Mouse (Mus musculus): ENCODE data around the gene Slc44a3. TPM values are rescaled to one million over a fixed set of nuclear protein-coding genes. Genes with fewer than 3 reads are reported as not detected.

The Slc44a3 gene
- 1.0 and 1.2 TPM in 2 replicates for polyA plus RNA-seq (2015; fragmentation: Nextera tagmentation; extraction: Ambion mirVana)

- H3K9ac ChIP-seq, result peak within 1 kb of the TSS; percentile 23; the same call in 1 of the 2 replicates
- peak; percentile 51; the same call in 1 of the 2 replicates for ATAC-seq (ENCODE audit: low FRiP score, low read depth)
Measured at GRCm38 (mm10) chr3:121532176-121532575, at the start of gene Slc44a3. Gene Slc44a3, minus strand, starts transcription at chr3:121532404.

DNA sequence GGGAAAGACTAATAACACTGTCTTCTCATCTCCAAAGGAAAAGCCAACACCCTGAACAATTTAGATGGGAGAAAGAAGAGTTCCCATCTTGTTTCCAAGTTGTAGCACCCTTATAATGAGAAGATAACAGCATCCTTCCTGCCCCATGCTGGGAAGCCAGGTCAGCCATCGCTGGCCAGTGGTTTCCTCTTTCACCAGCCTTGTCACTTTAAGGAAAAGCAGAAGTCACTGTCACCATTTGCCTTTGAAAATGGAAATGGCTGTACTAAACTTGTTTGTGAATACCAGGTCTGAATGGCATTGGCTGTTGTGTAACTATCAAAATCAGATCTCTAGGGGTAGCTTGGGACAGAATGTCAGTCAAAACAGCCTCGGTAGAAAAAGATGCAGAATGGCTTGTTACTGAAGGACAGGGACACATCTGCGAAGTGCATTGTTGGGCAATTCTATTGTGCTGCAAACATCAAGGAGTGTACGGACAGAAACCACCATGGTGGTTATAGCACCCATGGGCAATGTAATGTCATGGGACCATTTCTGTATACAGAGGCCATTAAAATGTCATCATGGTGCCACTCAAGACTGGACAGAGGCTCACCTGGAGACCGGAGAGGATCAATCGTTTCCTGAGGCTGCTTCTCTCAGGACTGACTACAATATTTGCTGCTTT, 47.8 kb upstream of the Slc44a3 start:
- WGBS, result 84% methylated on average over 6 of the region's 6 CpGs
- H3K4me2 ChIP-seq, result no peak overlapping the region

More at GRCm38 (mm10) chr3:121532176-121532575, at the start of gene Slc44a3:
- no peak within 1 kb of the TSS for H3K27ac ChIP-seq (replicated peaks)
- peaks cover 8% of the 10 kb centered on the region for H3K4me1 ChIP-seq (replicated peaks)
- peak within 1 kb of the TSS; percentile 31 for H3K4me3 ChIP-seq
- 3% methylated on average over 24 of the region's 24 CpGs for WGBS
- 0 out of 2 replicates have a peak, but pooled peaks cover 3% of the 10 kb centered on the region for H3K27me3 ChIP-seq
- H3K9me3 ChIP-seq, result no peaks in the 10 kb centered on the region
- H3K4me2 ChIP-seq, result peak within 1 kb of the TSS; percentile 57
- no peaks in the 10 kb centered on the region for H3K36me3 ChIP-seq

DNA sequence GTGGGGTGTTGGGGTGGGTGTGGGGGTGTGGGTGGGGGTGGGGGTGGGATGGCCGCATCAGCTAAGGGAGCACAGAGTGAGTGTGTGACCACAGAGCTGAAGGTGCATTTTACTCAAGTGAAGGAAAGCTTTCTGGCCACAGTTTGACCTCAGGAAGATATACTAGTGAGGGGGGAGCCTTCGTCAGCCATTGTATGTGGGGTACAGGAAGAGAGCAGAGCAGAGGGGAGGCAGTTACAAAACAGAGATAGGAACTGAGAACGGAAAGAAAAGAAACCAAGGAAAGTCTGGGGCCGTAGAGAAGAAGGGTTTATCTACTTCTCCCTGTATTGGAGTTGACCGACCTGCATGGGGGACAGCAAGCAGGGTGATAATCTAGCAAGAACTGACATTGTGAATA, 47.2 kb upstream of the Slc44a3 start:
- Histone ChIP-seq H3K27ac (replicated peaks) (no peak overlapping the region), H3K4me1 (replicated peaks) (no peaks in the 10 kb centered on the region), H3K36me3 (no peaks in the 10 kb centered on the region), H3K27me3 (no peaks in the 10 kb centered on the region), H3K9ac (no peak overlapping the region), H3K4me2 (no peak overlapping the region), H3K4me3 (no peak overlapping the region), H3K9me3 (no peaks in the 10 kb centered on the region)
- WGBS, result 92% methylated on average over 5 of the region's 5 CpGs
- ATAC-seq (ENCODE audit: low FRiP score, low read depth), result no peak

More for the DNA sequence above, 47.8 kb upstream of the Slc44a3 start:
- Histone ChIP-seq H3K27me3 (no peaks in the 10 kb centered on the region), H3K4me3 (no peak overlapping the region), H3K9me3 (no peaks in the 10 kb centered on the region), H3K36me3 (no peaks in the 10 kb centered on the region), H3K27ac (replicated peaks) (no peak overlapping the region), H3K9ac (no peak overlapping the region), H3K4me1 (replicated peaks) (no peaks in the 10 kb centered on the region)
- ATAC-seq (ENCODE audit: low FRiP score, low read depth), result no peak

DNA sequence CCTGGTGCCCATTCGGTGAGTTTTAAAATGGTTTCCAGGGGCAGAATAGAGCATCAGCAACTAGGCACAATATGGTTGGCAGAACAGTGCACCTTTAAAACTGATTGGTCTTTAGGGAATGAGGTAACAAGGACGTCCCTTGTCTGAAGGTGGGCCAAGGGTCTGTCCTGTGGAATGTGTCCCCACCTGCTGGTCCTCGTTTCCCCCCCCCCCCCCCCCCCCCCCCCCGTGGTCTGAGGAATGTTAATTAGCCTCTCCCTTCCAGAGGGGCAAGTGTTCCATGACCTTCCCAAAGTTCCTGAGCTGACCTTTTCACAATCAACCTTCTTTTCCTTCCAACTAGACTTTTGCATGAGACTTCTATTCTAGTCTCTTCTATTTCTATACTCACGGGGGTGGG, 46.5 kb upstream of the Slc44a3 start:
- H3K36me3 ChIP-seq, result no peaks in the 10 kb centered on the region
- H3K4me2 ChIP-seq, result no peak overlapping the region
- no peaks in the 10 kb centered on the region for H3K4me1 ChIP-seq (replicated peaks)
- ATAC-seq (ENCODE audit: low FRiP score, low read depth), result no peak
- H3K4me3 ChIP-seq, result no peak overlapping the region
- no peak overlapping the region for H3K9ac ChIP-seq
- no peaks in the 10 kb centered on the region for H3K9me3 ChIP-seq
- H3K27me3 ChIP-seq, result no peaks in the 10 kb centered on the region
- WGBS, result 88% methylated on average over 3 of the region's 5 CpGs
- no peak overlapping the region for H3K27ac ChIP-seq (replicated peaks)

DNA sequence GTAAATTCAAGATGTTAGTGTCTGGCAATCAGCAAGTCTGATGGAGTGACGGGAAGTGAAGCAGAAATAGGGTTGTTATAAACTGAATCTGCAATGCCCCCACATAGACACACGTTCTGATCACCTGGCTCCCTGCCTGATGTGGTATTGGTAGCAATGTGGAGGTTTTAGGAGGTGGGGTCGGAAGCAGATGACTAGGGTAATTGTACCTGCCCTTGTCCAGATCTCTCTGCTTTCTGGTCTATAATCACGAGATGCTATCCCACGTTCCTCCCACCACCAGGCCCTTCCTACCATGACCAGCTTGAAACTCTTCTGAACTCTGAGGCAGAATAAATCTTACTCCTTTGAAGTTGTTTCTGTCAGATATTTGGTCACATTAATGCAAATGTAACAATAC, 45.4 kb upstream of the Slc44a3 start:
- WGBS, result 89% methylated on average over 5 of the region's 5 CpGs

DNA sequence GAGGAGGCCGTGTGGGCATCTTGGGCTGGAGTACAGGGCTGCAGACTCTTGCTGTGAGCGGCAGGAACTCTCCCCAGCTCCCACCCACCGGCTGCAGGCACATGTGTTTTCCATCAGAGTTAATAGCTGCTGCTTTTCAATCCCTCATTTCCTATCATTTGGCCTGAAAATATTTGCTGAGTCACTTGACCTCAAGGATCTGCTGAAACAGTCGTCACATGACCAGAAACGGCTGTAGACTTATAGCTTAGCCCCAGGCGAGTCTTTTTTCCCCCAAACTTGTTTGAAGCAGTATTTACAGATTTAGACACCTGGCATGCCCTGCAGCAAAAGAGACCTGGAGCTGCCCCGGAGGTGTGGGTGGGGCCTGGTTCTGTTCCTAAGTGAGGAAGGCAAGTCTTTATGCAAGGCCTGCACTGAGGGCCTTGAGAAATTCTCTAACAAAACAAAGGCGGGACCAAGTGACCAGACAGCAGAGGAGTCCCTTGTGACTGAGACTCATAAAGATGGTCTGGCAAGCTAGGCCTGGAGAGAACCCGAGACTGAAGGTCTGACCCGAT, 44.9 kb upstream of the Slc44a3 start:
- Histone ChIP-seq H3K9me3 (no peaks in the 10 kb centered on the region), H3K4me1 (replicated peaks) (no peaks in the 10 kb centered on the region), H3K27ac (replicated peaks) (no peak overlapping the region), H3K9ac (no peak overlapping the region), H3K4me2 (no peak overlapping the region), H3K36me3 (no peaks in the 10 kb centered on the region), H3K27me3 (no peaks in the 10 kb centered on the region), H3K4me3 (no peak overlapping the region)
- no peak for ATAC-seq (ENCODE audit: low FRiP score, low read depth)
- WGBS, result 65% methylated on average over 10 of the region's 10 CpGs

More for the DNA sequence above, 45.4 kb upstream of the Slc44a3 start:
- no peak for ATAC-seq (ENCODE audit: low FRiP score, low read depth)
- no peaks in the 10 kb centered on the region for H3K4me1 ChIP-seq (replicated peaks)
- H3K9ac ChIP-seq, result no peak overlapping the region
- H3K4me3 ChIP-seq, result no peak overlapping the region
- no peak overlapping the region for H3K4me2 ChIP-seq
- H3K27ac ChIP-seq (replicated peaks), result no peak overlapping the region
- no peaks in the 10 kb centered on the region for H3K27me3 ChIP-seq
- no peaks in the 10 kb centered on the region for H3K36me3 ChIP-seq
- H3K9me3 ChIP-seq, result no peaks in the 10 kb centered on the region

DNA sequence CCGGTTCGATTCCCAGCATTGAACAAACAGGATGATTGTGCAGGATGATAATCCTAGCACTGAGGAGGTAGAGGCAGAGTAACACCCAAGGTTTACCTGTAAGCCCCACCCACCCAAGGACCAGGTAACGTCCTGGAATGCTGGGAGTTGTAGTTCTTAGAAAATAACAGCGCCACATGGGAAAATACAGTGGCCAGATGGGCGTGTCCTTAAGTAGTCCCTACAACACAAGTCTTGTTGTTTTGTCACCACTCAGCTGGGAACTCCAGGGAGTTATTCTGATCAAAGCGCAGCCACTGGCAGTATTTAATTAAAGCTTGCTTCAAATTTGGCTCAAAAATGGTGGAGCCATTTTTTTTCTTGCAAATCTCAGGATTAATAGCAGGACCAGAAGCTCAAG, 44.2 kb upstream of the Slc44a3 start:
- no peak overlapping the region for H3K4me2 ChIP-seq
- H3K27ac ChIP-seq (replicated peaks), result no peak overlapping the region
- no peaks in the 10 kb centered on the region for H3K4me1 ChIP-seq (replicated peaks)
- H3K4me3 ChIP-seq, result no peak overlapping the region
- H3K9ac ChIP-seq, result no peak overlapping the region
- ATAC-seq (ENCODE audit: low FRiP score, low read depth), result no peak
- H3K27me3 ChIP-seq, result no peaks in the 10 kb centered on the region
- no peaks in the 10 kb centered on the region for H3K36me3 ChIP-seq
- 64% methylated on average over 6 of the region's 6 CpGs for WGBS
- H3K9me3 ChIP-seq, result no peaks in the 10 kb centered on the region

- H3K4me2 ChIP-seq, result no peak overlapping the region
- H3K27me3 ChIP-seq, result no peaks in the 10 kb centered on the region
- 80% methylated on average over 4 of the region's 4 CpGs for WGBS
- H3K9ac ChIP-seq, result no peak overlapping the region
- no peaks in the 10 kb centered on the region for H3K9me3 ChIP-seq
- no peak overlapping the region for H3K4me3 ChIP-seq
- no peak for ATAC-seq (ENCODE audit: low FRiP score, low read depth)
- no peaks in the 10 kb centered on the region for H3K36me3 ChIP-seq
- H3K4me1 ChIP-seq (replicated peaks), result no peaks in the 10 kb centered on the region
- no peak overlapping the region for H3K27ac ChIP-seq (replicated peaks)
Measured at GRCm38 (mm10) chr3:121574386-121574785, 42.2 kb upstream of the Slc44a3 start.

- H3K4me1 ChIP-seq (replicated peaks), result no peaks in the 10 kb centered on the region
- H3K9me3 ChIP-seq, result no peaks in the 10 kb centered on the region
- no peak overlapping the region for H3K4me3 ChIP-seq
- no peak overlapping the region for H3K9ac ChIP-seq
- no peak for ATAC-seq (ENCODE audit: low FRiP score, low read depth)
- no peak overlapping the region for H3K27ac ChIP-seq (replicated peaks)
- 86% methylated on average over 7 of the region's 7 CpGs for WGBS
- H3K36me3 ChIP-seq, result no peaks in the 10 kb centered on the region
- H3K4me2 ChIP-seq, result no peak overlapping the region
- no peaks in the 10 kb centered on the region for H3K27me3 ChIP-seq
Measured at GRCm38 (mm10) chr3:121573858-121574257, 41.7 kb upstream of the Slc44a3 start.

DNA sequence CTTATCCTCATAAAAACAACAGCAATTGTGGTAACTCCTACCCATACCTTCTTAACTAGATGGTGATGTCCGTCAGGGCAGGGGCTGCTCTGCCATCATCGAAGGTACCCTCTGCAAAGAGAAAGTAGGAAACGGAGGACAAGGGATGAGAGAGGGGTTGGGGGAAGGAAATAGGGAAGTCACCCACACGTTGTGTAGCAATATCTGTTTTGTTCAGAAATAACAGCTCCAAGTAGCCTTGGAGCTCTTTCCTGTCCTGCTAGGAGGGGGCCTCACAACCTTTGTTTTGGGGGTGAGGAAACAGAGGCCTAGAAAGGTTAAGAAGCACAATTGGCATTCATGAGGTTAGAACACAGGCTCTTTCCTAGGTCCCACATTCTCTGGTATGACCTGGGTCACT, 39.3 kb upstream of the Slc44a3 start:
- 88% methylated on average over 4 of the region's 4 CpGs for WGBS
- no peak overlapping the region for H3K27ac ChIP-seq (replicated peaks)
- ATAC-seq (ENCODE audit: low FRiP score, low read depth), result no peak
- H3K36me3 ChIP-seq, result no peaks in the 10 kb centered on the region
- H3K4me2 ChIP-seq, result no peak overlapping the region
- no peak overlapping the region for H3K9ac ChIP-seq
- H3K9me3 ChIP-seq, result no peaks in the 10 kb centered on the region
- H3K4me3 ChIP-seq, result no peak overlapping the region
- no peaks in the 10 kb centered on the region for H3K27me3 ChIP-seq
- H3K4me1 ChIP-seq (replicated peaks), result no peaks in the 10 kb centered on the region

GRCm38 (mm10) chr3:121570623-121571022, 38.4 kb upstream of the Slc44a3 start:
- H3K27me3 ChIP-seq, result no peaks in the 10 kb centered on the region
- no peaks in the 10 kb centered on the region for H3K9me3 ChIP-seq
- H3K4me3 ChIP-seq, result no peak overlapping the region
- H3K4me2 ChIP-seq, result no peak overlapping the region
- WGBS, result 87% methylated on average over 11 of the region's 11 CpGs
- H3K27ac ChIP-seq (replicated peaks), result no peak overlapping the region
- H3K9ac ChIP-seq, result no peak overlapping the region
- H3K36me3 ChIP-seq, result no peaks in the 10 kb centered on the region
- no peak for ATAC-seq (ENCODE audit: low FRiP score, low read depth)
- H3K4me1 ChIP-seq (replicated peaks), result no peaks in the 10 kb centered on the region

DNA sequence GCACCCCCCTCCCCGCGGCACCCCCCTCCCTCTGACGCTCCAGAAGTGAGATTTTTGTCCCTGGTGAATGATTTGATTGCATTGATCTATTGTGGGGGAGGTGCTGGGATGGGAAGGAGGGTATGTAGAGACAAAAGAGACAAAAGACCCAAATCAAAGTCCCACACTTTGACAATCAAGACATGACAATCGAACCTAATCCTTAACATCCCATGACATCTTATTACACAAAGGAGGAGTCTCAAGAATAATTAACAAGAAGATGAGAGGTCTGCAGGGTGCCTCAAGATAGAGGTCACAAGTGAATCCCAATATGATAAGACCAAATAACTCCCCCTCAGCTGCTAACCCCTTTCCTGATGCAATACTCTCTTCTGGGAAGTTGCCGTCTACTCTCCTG, 37.6 kb upstream of the Slc44a3 start:
- no peaks in the 10 kb centered on the region for H3K4me1 ChIP-seq (replicated peaks)
- no peak overlapping the region for H3K27ac ChIP-seq (replicated peaks)
- no peak overlapping the region for H3K4me2 ChIP-seq
- 38% methylated on average over 5 of the region's 5 CpGs for WGBS
- no peak overlapping the region for H3K9ac ChIP-seq
- ATAC-seq (ENCODE audit: low FRiP score, low read depth), result no peak
- no peak overlapping the region for H3K4me3 ChIP-seq
- no peaks in the 10 kb centered on the region for H3K36me3 ChIP-seq
- H3K9me3 ChIP-seq, result no peaks in the 10 kb centered on the region
- H3K27me3 ChIP-seq, result no peaks in the 10 kb centered on the region
